Mouse (Mus musculus): ENCODE data around the gene Chpf2. TPM values are rescaled to one million over a fixed set of nuclear protein-coding genes. Genes with fewer than 3 reads are reported as not detected.
"Not testable (repeated sequence)": the region's sequence is repeated elsewhere in the genome, so short reads cannot be mapped to it uniquely, and the experiment has no call there.

Gene Chpf2
- 22.3 and 23.1 TPM in 2 replicates for polyA plus RNA-seq (2016; fragmentation: Nextera tagmentation; extraction: Ambion mirVana)

GRCm38 (mm10) chr5:24586547-24587199 lies at the start of gene Chpf2:
Gene Chpf2 (plus strand): TSS chr5:24586741.
- Histone ChIP-seq H3K27ac (peak within 1 kb of the TSS; percentile 82), H3K4me2 (replicated peaks) (peak within 1 kb of the TSS; percentile 93)

DNA sequence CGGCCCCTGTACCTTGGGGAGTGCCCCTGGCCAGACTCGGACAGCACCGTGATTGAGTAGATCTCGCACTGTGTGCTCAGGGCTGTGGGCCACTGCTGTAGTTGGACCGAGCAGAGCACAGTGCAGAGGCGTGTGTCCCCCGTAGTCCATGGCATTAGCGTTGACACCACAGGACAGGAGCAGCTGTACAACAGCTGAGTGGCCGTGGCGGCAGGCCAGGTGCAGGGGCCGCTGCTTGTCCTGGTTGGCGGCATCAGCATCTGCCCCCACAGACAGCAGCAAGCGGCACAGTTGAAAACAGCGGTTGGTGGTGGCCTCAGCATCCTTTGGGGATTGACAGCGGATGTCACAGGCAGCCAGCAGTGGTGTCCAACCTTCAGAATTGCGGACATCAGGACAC lies 48.9 kb upstream of the Chpf2 start:
- Histone ChIP-seq H3K27me3 (peaks cover 16% of the 10 kb centered on the region; the same call in 1 of the 2 replicates), H3K9me3 (replicated peaks) (no peaks in the 10 kb centered on the region), H3K9ac (no peak overlapping the region), H3K36me3 (no peaks in the 10 kb centered on the region), H3K4me2 (replicated peaks) (no peak overlapping the region), H3K4me1 (peaks cover 17% of the 10 kb centered on the region), H3K27ac (no peak overlapping the region), H3K4me3 (no peak overlapping the region)
- ATAC-seq (ENCODE audit: low FRiP score), result no peak; the same call in 1 of the 2 replicates
- WGBS, result 66% methylated on average over 16 of the region's 16 CpGs

More at GRCm38 (mm10) chr5:24586547-24587199, at the start of gene Chpf2:
- H3K4me1 ChIP-seq, result peaks cover 30% of the 10 kb centered on the region
- peak; percentile 90 for ATAC-seq (ENCODE audit: low FRiP score)
- H3K9me3 ChIP-seq (replicated peaks), result no peaks in the 10 kb centered on the region
- H3K27me3 ChIP-seq, result peaks cover 5% of the 10 kb centered on the region; the same call in 1 of the 2 replicates
- whole genome bisulfite sequencing, result under 1% methylated on average over 38 of the region's 43 CpGs
- peak within 1 kb of the TSS; percentile 88 for H3K4me3 ChIP-seq
- H3K9ac ChIP-seq, result peak within 1 kb of the TSS; percentile 88
- peaks cover 19% of the 10 kb centered on the region for H3K36me3 ChIP-seq

- ATAC-seq (ENCODE audit: low FRiP score), result no peak
- 74% methylated on average over 22 of the region's 22 CpGs for WGBS
- no peaks in the 10 kb centered on the region for H3K9me3 ChIP-seq (replicated peaks)
- peaks cover 17% of the 10 kb centered on the region for H3K4me1 ChIP-seq
- peaks cover 5% of the 10 kb centered on the region; the same call in 1 of the 2 replicates for H3K27me3 ChIP-seq
- H3K4me3 ChIP-seq, result no peak overlapping the region
- H3K27ac ChIP-seq, result no peak overlapping the region
- no peak overlapping the region for H3K9ac ChIP-seq
- H3K36me3 ChIP-seq, result no peaks in the 10 kb centered on the region
- H3K4me2 ChIP-seq (replicated peaks), result no peak overlapping the region
These were observed 46.8 kb upstream of the Chpf2 start for GRCm38 (mm10) chr5:24539571-24540296.

- ATAC-seq (ENCODE audit: low FRiP score), result no peak
- Histone ChIP-seq H3K4me2 (replicated peaks) (peak within 1 kb of the TSS; percentile 25; the same call in 1 of the 2 replicates), H3K9me3 (replicated peaks) (no peaks in the 10 kb centered on the region), H3K9ac (no peak within 1 kb of the TSS), H3K36me3 (no peaks in the 10 kb centered on the region), H3K27ac (peak within 1 kb of the TSS; percentile 12; the same call in 1 of the 2 replicates), H3K27me3 (peaks cover 5% of the 10 kb centered on the region; the same call in 1 of the 2 replicates), H3K4me3 (no peak within 1 kb of the TSS), H3K4me1 (peaks cover 17% of the 10 kb centered on the region)
- 47% methylated on average over 14 of the region's 14 CpGs for WGBS
These were observed 46.0 kb upstream of the Chpf2 start, which contains the start of gene Asb10 for GRCm38 (mm10) chr5:24540387-24541143. Gene Asb10 (minus strand): TSS chr5:24540978.

GRCm38 (mm10) chr5:24541144-24541569 lies 45.4 kb upstream of the Chpf2 start:
- 50% methylated on average over 6 of the region's 6 CpGs for WGBS

GRCm38 (mm10) chr5:24542643-24543042 lies 43.9 kb upstream of the Chpf2 start:
- H3K36me3 ChIP-seq, result no peaks in the 10 kb centered on the region
- H3K4me2 ChIP-seq (replicated peaks), result no peak overlapping the region
- ATAC-seq (ENCODE audit: low FRiP score), result no peak
- no peak overlapping the region for H3K27ac ChIP-seq
- no peak overlapping the region for H3K9ac ChIP-seq
- WGBS, result 77% methylated on average over 7 of the region's 7 CpGs
- H3K4me3 ChIP-seq, result no peak overlapping the region
- H3K27me3 ChIP-seq, result peaks cover 4% of the 10 kb centered on the region; the same call in 1 of the 2 replicates
- H3K4me1 ChIP-seq, result peaks cover 13% of the 10 kb centered on the region
- H3K9me3 ChIP-seq (replicated peaks), result no peaks in the 10 kb centered on the region

More at GRCm38 (mm10) chr5:24541144-24541569, 45.4 kb upstream of the Chpf2 start:
- H3K36me3 ChIP-seq, result no peaks in the 10 kb centered on the region
- H3K4me1 ChIP-seq, result peaks cover 17% of the 10 kb centered on the region
- H3K4me3 ChIP-seq, result no peak overlapping the region
- no peak for ATAC-seq (ENCODE audit: low FRiP score)
- no peak overlapping the region for H3K9ac ChIP-seq
- H3K9me3 ChIP-seq (replicated peaks), result no peaks in the 10 kb centered on the region
- H3K4me2 ChIP-seq (replicated peaks), result peak overlapping the region; percentile 25; the same call in 1 of the 2 replicates
- peaks cover 5% of the 10 kb centered on the region; the same call in 1 of the 2 replicates for H3K27me3 ChIP-seq
- H3K27ac ChIP-seq, result 0 out of 2 replicates have a peak overlapping the region, but pooled peaks have one; percentile 12

GRCm38 (mm10) chr5:24550598-24551316 lies 35.8 kb upstream of the Chpf2 start:
- ATAC-seq (ENCODE audit: low FRiP score), result peak; percentile 82
- Histone ChIP-seq H3K36me3 (no peaks in the 10 kb centered on the region), H3K9me3 (replicated peaks) (no peaks in the 10 kb centered on the region), H3K4me3 (no peak overlapping the region), H3K27ac (peak overlapping the region; percentile 36; the same call in 1 of the 2 replicates), H3K9ac (0 out of 2 replicates have a peak overlapping the region, but pooled peaks have one; percentile 20), H3K4me2 (replicated peaks) (peak overlapping the region; percentile 35), H3K4me1 (peaks cover 16% of the 10 kb centered on the region), H3K27me3 (peaks cover 4% of the 10 kb centered on the region; the same call in 1 of the 2 replicates)
- WGBS, result 23% methylated on average over 26 of the region's 26 CpGs

- Histone ChIP-seq H3K9ac (no peak overlapping the region), H3K9me3 (replicated peaks) (no peaks in the 10 kb centered on the region), H3K27me3 (peaks cover 4% of the 10 kb centered on the region; the same call in 1 of the 2 replicates), H3K4me3 (no peak overlapping the region), H3K4me1 (peaks cover 16% of the 10 kb centered on the region), H3K27ac (peak overlapping the region; percentile 36; the same call in 1 of the 2 replicates), H3K36me3 (no peaks in the 10 kb centered on the region), H3K4me2 (replicated peaks) (peak overlapping the region; percentile 35)
- no peak for ATAC-seq (ENCODE audit: low FRiP score)
- WGBS, result 44% methylated on average over 2 of the region's 2 CpGs
These were observed 35.2 kb upstream of the Chpf2 start for GRCm38 (mm10) chr5:24551317-24551688.

- Histone ChIP-seq H3K9ac (no peak overlapping the region), H3K36me3 (no peaks in the 10 kb centered on the region), H3K4me2 (replicated peaks) (no peak overlapping the region), H3K4me3 (no peak overlapping the region), H3K9me3 (replicated peaks) (no peaks in the 10 kb centered on the region), H3K27me3 (peaks cover 4% of the 10 kb centered on the region; the same call in 1 of the 2 replicates), H3K4me1 (peaks cover 16% of the 10 kb centered on the region), H3K27ac (no peak overlapping the region)
- WGBS, result 72% methylated on average over 5 of the region's 5 CpGs
- no peak for ATAC-seq (ENCODE audit: low FRiP score)
These were observed 32.8 kb upstream of the Chpf2 start for GRCm38 (mm10) chr5:24553621-24554244.

DNA sequence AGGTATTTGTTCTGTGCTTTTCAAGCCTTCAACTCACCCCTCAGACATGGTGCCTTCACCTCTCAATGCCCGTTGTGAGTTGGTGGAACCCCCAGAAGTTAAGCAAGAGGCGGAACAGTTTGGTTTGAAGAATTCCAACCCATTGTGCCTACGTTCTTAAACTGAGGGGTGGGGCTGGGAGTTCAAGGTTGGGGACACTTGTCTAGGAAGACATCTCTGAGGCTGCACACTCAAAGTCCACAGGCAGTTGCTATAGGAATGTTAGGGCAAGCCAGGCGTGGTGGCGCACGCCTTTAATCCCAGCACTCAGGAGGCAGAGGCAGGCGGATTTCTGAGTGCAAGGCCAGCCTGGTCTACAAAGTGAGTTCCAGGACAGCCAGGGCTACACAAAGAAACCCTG lies 31.2 kb upstream of the Chpf2 start:
- H3K4me2 ChIP-seq (replicated peaks); H3K9ac ChIP-seq; H3K27ac ChIP-seq; H3K4me3 ChIP-seq; ATAC-seq (ENCODE audit: low FRiP score); H3K27me3 ChIP-seq; H3K36me3 ChIP-seq; H3K9me3 ChIP-seq (replicated peaks): not testable (repeated sequence)
- WGBS, result 95% methylated on average over 7 of the region's 7 CpGs
- peaks cover 15% of the 10 kb centered on the region for H3K4me1 ChIP-seq

GRCm38 (mm10) chr5:24556709-24557108 lies 29.8 kb upstream of the Chpf2 start, which contains the start of gene 4931409K22Rik:
Gene 4931409K22Rik (minus strand): TSS chr5:24556809.
- Histone ChIP-seq H3K9me3 (replicated peaks) (no peaks in the 10 kb centered on the region), H3K27ac (no peak within 1 kb of the TSS), H3K4me1 (peaks cover 1% of the 10 kb centered on the region), H3K4me2 (replicated peaks) (no peak within 1 kb of the TSS), H3K36me3 (no peaks in the 10 kb centered on the region), H3K4me3 (no peak within 1 kb of the TSS), H3K9ac (no peak within 1 kb of the TSS), H3K27me3 (0 out of 2 replicates have a peak, but pooled peaks cover 2% of the 10 kb centered on the region)
- WGBS, result 76% methylated on average over 2 of the region's 2 CpGs
- no peak for ATAC-seq (ENCODE audit: low FRiP score)

Data from hindbrain, embryonic 12.5 days (tissue).